10 mouse cellular contexts compared by ENCODE assay signal in genomic region chr16:34440019-34440615, GRCm38 (mm10).
DNase-seq lines count a peak whose midpoint lies in the region; ATAC-seq and TF ChIP-seq lines count a peak whose summit lies in the region.
"Had no signal": no experiment of that assay in that cellular context is flagged by ENCODE, and none has a peak within 500 bp of the region (broad histone marks: within the 10 kb centered on the region; RNA-seq: fewer than 3 reads in every experiment).

No protein-coding gene starts in this region.

- ATAC-seq in embryonic facial prominence, embryonic 12.5 days (ENCODE audit: insufficient number of reproducible peaks, insufficient read depth, low FRiP score, low TSS enrichment), result no peak
- no peak for ATAC-seq in limb, embryonic 13.5 days (ENCODE audit: low FRiP score, low read depth)
- ATAC-seq in hindbrain, embryonic 14.5 days (ENCODE audit: low FRiP score), result no peak

- TF ChIP-seq POLR2A in myocyte (IDR thresholded peaks at IDR 0.05; ENCODE audit: insufficient read length, low read depth), result no peak

- no peaks in the 10 kb centered on the region for H3K27me3 ChIP-seq in embryonic facial prominence, embryonic 12.5 days
- H3K27me3 ChIP-seq in embryonic facial prominence, embryonic 10.5 days (replicated peaks; ENCODE audit: low read depth, poor library complexity, severe bottlenecking), result no peaks in the 10 kb centered on the region
- H3K27me3 ChIP-seq in limb, embryonic 13.5 days, result no peaks in the 10 kb centered on the region
- no peaks in the 10 kb centered on the region for H3K27me3 ChIP-seq in limb, embryonic 10.5 days (ENCODE audit: low read depth, poor library complexity, severe bottlenecking)
- no peaks in the 10 kb centered on the region for H3K27me3 ChIP-seq in hindbrain, embryonic 14.5 days (ENCODE audit: control insufficient read depth, insufficient read depth, low read length)
- H3K27me3 ChIP-seq in myocyte (ENCODE audit: control insufficient read depth, insufficient read depth, insufficient read length), result no peaks in the 10 kb centered on the region
- H3K27me3 ChIP-seq: liver, embryonic 15.5 days had no signal

- peak overlapping the region; percentile 79; the same call in 1 of the 2 replicates for H3K27ac ChIP-seq in embryonic facial prominence, embryonic 12.5 days
- H3K27ac ChIP-seq in embryonic facial prominence, embryonic 10.5 days (replicated peaks), result no peak overlapping the region
- H3K27ac ChIP-seq in limb, embryonic 13.5 days, result peak overlapping the region; percentile 23; the same call in 1 of the 2 replicates
- H3K27ac ChIP-seq in limb, embryonic 10.5 days, result no peak overlapping the region
- H3K27ac ChIP-seq in hindbrain, embryonic 14.5 days, result peak overlapping the region; percentile 55; the same call in 1 of the 2 replicates
- H3K27ac ChIP-seq: liver, embryonic 15.5 days had no signal

- no peaks in the 10 kb centered on the region for H3K79me2 ChIP-seq in myocyte (ENCODE audit: control insufficient read depth, insufficient read depth)

- no peak overlapping the region for H3K4me2 ChIP-seq in embryonic facial prominence, embryonic 12.5 days (replicated peaks)
- no peak overlapping the region for H3K4me2 ChIP-seq in limb, embryonic 13.5 days (replicated peaks)
- no peak overlapping the region for H3K4me2 ChIP-seq in hindbrain, embryonic 14.5 days (replicated peaks)
- peak overlapping the region; percentile 65 for H3K4me2 ChIP-seq in myocyte (ENCODE audit: low read depth)
- H3K4me2 ChIP-seq: liver, embryonic 15.5 days had no signal

- no peak overlapping the region for H3K9ac ChIP-seq in embryonic facial prominence, embryonic 12.5 days
- no peak overlapping the region for H3K9ac ChIP-seq in limb, embryonic 13.5 days
- no peak overlapping the region for H3K9ac ChIP-seq in hindbrain, embryonic 14.5 days
- H3K9ac ChIP-seq: liver, embryonic 15.5 days had no signal

- no peak for DNase-seq in embryonic facial prominence, embryonic 10.5 days (ENCODE audit: low spot score)
- no peak for DNase-seq in limb, embryonic 10.5 days (ENCODE audit: low spot score)
- DNase-seq in hindbrain, embryonic 14.5 days (ENCODE audit: low spot score), result peak; percentile 42
- DNase-seq in ovary, postnatal 36 days (ENCODE audit: low spot score), result no peak
- no peak for DNase-seq in adrenal gland, postnatal 14 days
- DNase-seq: adrenal gland, adult 8-10 months had no signal

- no peak overlapping the region for H3ac ChIP-seq in myocyte (ENCODE audit: control insufficient read depth, insufficient read length)

- no peak overlapping the region for H3K4me3 ChIP-seq in embryonic facial prominence, embryonic 12.5 days
- no peak overlapping the region for H3K4me3 ChIP-seq in embryonic facial prominence, embryonic 10.5 days
- no peak overlapping the region for H3K4me3 ChIP-seq in limb, embryonic 13.5 days
- no peak overlapping the region for H3K4me3 ChIP-seq in limb, embryonic 10.5 days
- H3K4me3 ChIP-seq in hindbrain, embryonic 14.5 days (replicated peaks; ENCODE audit: low read length), result no peak overlapping the region
- H3K4me3 ChIP-seq in myocyte, result no peak overlapping the region
- H3K4me3 ChIP-seq: liver, embryonic 15.5 days had no signal

- H3K9me3 ChIP-seq in embryonic facial prominence, embryonic 12.5 days, result no peaks in the 10 kb centered on the region
- H3K9me3 ChIP-seq in embryonic facial prominence, embryonic 10.5 days, result no peaks in the 10 kb centered on the region
- H3K9me3 ChIP-seq in limb, embryonic 13.5 days, result no peaks in the 10 kb centered on the region
- no peaks in the 10 kb centered on the region for H3K9me3 ChIP-seq in limb, embryonic 10.5 days (replicated peaks)
- H3K9me3 ChIP-seq in hindbrain, embryonic 14.5 days (ENCODE audit: control insufficient read depth, low read length), result no peaks in the 10 kb centered on the region
- H3K9me3 ChIP-seq: liver, embryonic 15.5 days had no signal

- H3K36me3 ChIP-seq in embryonic facial prominence, embryonic 12.5 days, result no peaks in the 10 kb centered on the region
- H3K36me3 ChIP-seq in embryonic facial prominence, embryonic 10.5 days (replicated peaks), result no peaks in the 10 kb centered on the region
- no peaks in the 10 kb centered on the region for H3K36me3 ChIP-seq in limb, embryonic 13.5 days
- no peaks in the 10 kb centered on the region for H3K36me3 ChIP-seq in limb, embryonic 10.5 days
- no peaks in the 10 kb centered on the region for H3K36me3 ChIP-seq in hindbrain, embryonic 14.5 days (replicated peaks; ENCODE audit: control insufficient read depth, insufficient read depth)
- no peaks in the 10 kb centered on the region for H3K36me3 ChIP-seq in myocyte (ENCODE audit: control insufficient read depth, insufficient read depth)
- H3K36me3 ChIP-seq: liver, embryonic 15.5 days had no signal

- peaks cover 29% of the 10 kb centered on the region for H3K4me1 ChIP-seq in embryonic facial prominence, embryonic 12.5 days
- H3K4me1 ChIP-seq in embryonic facial prominence, embryonic 10.5 days, result peaks cover 53% of the 10 kb centered on the region
- H3K4me1 ChIP-seq in limb, embryonic 13.5 days, result peaks cover 38% of the 10 kb centered on the region
- H3K4me1 ChIP-seq in limb, embryonic 10.5 days, result peaks cover 8% of the 10 kb centered on the region
- H3K4me1 ChIP-seq in hindbrain, embryonic 14.5 days (replicated peaks; ENCODE audit: control insufficient read depth, insufficient read depth, low read length), result peaks cover 31% of the 10 kb centered on the region
- H3K4me1 ChIP-seq: liver, embryonic 15.5 days had no signal

- 86% methylated on average over 8 of the region's 8 CpGs for WGBS in embryonic facial prominence, embryonic 12.5 days
- WGBS in embryonic facial prominence, embryonic 10.5 days, result 89% methylated on average over 8 of the region's 8 CpGs
- WGBS in limb, embryonic 13.5 days, result 84% methylated on average over 8 of the region's 8 CpGs
- WGBS in limb, embryonic 10.5 days, result 90% methylated on average over 8 of the region's 8 CpGs
- WGBS in hindbrain, embryonic 14.5 days, result 70% methylated on average over 8 of the region's 8 CpGs

TF ChIP-seq in myocyte, 11 proteins besides CTCF, POLR2A, EP300 and RAD21:
- TF ChIP-seq SRF (IDR thresholded peaks at IDR 0.05; ENCODE audit: control insufficient read depth, insufficient read length, low read depth) (no peak), MAX (IDR thresholded peaks at IDR 0.05; ENCODE audit: low read depth) (no peak)

Comparison
In these comparisons a context has a peak if more than half of its experiments do, and no peak if none do; other contexts are left out.
1. H3K27ac ChIP-seq: peak in embryonic facial prominence, embryonic 12.5 days (single experiment), limb, embryonic 13.5 days (single experiment) and hindbrain, embryonic 14.5 days (single experiment); none in embryonic facial prominence, embryonic 10.5 days (single experiment) and limb, embryonic 10.5 days (single experiment).